Mouse (Mus musculus) heart, postnatal 4 days (tissue): ENCODE measurements around the gene Stard7. TPM values are rescaled to one million over a fixed set of nuclear protein-coding genes. Genes with fewer than 3 reads are reported as not detected.
"Not testable (repeated sequence)": the region's sequence is repeated elsewhere in the genome, so short reads cannot be mapped to it uniquely, and the experiment has no call there.

Source experiments
- DNase-seq: peaks from one replicate; pipeline ENCODE4 v3.0.0; 2021
- total RNA-seq, 2 experiments: library from RNA; stranded (reverse); gene quantifications; 2 replicates each; pipeline ENCODE4 v1.2.3; 2021

Gene Stard7
- total RNA-seq, result 100 to 1,000 TPM; 188 to 203 TPM

DNA sequence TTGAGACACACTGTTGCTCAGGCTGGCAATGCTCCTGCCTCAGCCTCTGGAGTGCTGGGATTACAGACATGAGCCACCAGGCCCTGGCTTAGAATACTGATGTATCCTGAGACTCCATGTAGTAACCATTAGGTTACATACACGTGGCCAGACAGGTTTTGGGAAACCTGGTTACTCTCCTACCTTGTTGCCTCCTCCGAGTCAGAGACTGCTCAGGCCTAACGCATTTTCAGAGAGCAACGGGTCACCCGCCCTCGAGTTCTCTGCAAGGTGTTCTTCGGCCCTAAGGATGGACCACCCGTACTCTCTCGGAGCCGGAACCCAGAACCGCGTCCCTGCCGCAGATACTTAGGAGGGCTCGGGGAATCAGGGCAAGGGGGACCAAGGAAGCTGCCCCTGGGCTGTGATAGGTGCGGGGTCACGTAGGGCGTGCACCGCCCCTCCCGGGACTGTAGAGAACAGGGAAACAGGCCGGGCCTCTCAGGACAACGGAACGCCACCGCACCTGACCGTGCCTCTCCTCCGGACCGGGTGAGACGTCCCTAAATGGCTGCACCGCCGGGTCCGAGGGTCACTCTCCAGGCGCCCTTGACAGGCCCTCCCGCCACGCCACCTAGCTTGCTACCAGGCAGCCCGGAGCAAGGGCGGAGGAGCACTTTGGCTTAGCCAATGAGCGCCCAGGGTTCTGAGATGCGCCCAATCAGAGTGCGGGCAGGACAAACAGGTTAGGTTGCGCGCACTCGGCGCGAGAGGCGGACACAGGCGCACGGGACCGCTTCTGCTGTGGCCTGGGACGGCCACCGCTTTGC is at the start of gene Stard7:
Stard7 (plus strand) TSS at position 728 of the 809 bp plus-strand sequence.
- peak; percentile 97 for DNase-seq

DNA sequence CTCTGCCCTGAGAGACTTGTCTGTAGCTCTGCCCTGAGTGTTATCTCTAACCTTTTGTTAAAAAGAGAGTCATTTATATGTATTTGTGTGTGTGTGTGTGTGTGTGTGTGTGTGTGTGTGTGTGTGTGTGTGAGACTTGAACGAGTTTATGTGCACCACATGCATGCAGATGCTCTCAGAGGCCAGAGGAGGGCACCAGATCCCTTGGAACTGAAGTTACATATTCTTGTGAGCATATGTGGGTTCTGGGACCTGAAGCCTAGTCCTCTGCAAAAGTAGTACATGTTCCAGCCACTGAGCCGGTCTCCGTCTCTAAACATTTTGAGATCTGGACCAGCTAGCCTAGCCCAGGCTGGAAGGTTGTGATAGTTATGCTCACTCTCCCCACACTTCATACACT is 44.8 kb upstream of the Stard7 start:
- no peak for DNase-seq

DNA sequence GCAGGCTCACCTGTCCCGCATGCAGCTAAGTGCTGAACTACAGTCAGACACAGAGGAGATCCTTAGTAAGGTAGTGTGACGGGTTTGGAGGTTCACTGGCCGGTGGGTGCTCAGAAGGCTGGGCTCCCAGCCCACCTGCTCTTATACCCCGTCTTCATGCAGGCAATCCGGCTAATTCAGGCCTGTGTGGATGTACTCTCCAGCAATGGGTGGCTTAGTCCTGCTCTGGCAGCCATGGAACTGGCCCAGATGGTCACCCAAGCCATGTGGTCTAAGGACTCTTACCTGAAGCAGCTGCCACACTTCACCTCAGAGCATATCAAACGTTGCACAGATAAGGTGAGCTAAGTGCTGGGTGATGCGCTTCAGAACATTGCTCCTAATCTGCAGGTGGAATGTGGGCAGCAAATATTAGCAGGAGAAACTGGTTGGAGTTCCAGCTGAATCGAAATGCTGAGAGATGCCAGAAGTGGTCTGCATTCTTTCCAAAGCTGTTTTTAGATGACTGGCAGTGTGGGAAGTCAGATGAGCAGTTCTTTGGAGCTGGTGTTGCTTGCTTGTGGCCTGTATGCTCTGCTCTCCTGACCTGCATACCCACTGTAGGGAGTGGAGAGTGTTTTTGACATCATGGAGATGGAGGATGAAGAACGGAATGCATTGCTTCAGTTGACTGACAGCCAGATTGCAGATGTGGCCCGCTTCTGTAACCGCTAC is 32.0 kb upstream of the Stard7 start:
- no peak for DNase-seq

DNA sequence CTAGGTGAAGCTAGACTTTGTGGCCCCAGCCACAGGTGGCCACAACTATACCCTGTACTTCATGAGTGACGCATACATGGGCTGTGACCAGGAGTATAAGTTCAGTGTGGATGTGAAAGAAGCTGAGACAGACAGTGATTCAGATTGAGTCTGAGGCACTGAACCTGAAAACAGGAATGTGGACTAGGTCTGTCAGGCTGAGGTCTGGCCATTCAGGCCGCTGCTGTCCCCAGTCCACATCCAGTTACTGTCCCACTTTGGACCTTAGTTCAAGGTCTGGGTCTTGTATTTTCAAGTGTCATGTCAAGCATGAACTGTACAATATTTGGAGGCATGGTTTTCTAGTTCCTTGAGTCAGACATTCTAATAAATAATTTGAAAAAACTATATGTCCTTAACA is 30.0 kb upstream of the Stard7 start:
- no peak for DNase-seq

DNA sequence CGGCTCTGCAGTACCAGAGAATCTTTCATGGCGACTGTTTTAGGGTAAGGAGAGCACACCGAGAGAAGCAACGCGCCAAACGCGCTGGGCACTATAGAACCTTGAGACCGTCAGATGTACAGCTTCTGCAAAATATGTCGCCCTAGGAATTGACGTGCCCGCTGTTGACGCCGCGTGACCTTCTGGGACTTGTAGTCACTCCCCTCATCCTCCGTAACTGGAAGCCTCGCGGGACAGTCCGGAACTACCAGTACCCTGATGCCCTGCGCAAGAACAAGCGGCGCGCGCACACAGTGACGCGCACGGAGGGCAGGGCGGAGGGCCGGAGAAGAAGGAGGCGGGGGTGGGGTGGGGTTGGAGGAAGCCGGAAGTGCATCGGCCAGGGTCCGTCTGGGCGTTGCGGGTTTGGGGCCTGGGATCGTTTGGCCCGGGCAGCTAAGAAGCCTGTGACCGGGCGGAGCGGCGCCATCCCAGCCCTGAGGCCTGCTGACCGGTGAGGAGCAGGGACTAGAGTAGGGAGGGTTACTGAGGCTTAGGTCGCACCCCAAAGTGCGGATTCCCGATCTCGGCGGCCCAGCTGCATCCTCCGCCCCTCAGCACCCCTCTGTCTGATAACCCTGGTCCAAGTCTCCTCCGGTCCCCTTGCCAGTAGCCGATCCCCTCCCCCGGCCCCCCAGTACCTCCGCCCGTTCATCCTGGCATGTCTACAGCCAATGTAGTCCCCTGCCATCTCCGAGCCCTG is 22.3 kb upstream of the Stard7 start, which contains the start of the genes Ciao1 and Tmem127:
Ciao1 (minus strand) TSS at position 225 of the 742 bp plus-strand sequence.
Tmem127 (plus strand) TSS at position 317 of the 742 bp plus-strand sequence.
- peak; percentile 98 for DNase-seq

DNA sequence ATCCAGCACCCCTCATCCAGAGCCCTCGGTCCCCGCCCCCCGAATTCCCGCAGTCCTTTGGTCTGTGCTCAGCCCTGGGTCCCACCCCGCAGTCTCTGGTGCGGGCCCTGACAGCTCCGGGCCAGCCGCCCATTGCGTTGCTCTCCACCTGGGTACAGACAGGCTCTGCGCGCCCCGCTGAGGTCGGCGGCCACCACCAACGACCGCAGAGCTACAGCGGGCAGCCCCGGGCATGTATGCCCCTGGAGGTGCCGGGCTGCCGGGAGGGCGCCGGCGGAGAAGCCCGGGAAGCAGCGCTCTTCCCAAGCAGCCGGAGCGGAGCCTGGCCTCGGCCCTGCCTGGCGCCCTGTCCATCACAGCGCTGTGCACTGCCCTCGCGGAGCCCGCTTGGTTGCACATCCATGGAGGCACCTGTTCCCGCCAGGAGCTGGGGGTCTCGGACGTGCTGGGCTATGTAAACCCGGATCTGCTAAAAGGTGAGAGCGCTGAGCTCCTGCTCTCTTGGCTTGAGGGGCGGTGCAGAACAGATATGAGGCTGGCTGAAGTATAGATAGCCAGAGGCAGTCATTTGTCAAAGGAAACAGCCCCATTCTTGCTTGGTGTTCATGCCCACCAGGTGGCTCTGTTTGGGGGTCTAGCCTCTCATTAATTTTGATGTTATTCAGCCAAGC is 21.5 kb upstream of the Stard7 start:
- peak; percentile 53 for DNase-seq

DNA sequence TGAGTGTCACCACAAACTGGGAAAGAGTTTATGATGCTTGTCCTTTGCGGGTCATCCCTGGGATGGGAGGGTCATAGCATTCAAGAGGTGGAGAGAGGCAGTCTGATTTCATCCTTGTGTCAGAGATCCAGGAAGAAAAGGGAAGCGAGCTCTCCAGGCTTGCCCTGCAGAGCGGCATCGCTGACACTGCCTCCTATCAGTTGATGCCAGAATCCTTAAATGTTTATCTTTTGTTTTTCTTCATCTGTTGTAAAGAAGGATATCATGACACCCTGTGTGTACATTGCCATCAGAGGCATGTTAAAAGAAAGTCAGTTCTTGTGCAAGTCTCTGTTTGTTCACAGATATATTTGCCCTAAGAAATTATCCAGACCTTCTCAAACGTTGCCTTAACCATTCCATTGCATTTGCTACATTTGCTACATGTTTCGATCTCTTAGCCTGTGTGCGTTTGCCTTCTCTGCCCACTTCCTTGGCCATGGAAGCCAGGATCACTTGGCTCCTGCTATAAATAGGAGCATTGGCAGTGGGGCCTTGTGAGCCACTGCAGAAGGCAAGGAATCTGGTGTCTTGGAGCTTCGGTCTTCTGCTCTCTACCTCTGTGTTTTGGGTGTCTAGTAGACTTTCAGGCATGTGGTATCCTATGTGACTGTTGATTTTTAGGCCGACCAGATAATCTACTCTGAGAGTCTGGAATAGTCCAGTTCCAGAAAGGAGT is 19.6 kb upstream of the Stard7 start:
- no peak for DNase-seq

DNA sequence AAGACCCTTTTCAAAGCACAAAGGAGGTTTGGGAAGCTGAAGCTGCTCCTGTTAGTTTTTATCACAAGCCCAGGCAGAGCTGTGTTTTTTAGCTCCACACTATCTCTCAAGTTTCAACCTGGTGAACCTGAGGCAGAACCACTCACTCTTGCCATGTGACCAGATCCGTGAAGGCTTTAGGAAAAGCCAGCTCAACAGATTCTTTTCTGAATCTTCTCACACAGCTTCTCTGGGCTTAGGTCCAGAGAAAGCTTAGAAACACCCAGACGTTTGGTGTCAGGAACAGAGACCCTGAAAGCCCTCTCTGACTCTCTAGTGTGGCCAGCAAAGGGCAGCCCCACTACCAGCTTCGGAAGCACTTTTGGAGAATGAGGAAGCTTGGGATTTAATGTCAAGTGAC is 18.6 kb upstream of the Stard7 start:
- DNase-seq, result no peak

DNA sequence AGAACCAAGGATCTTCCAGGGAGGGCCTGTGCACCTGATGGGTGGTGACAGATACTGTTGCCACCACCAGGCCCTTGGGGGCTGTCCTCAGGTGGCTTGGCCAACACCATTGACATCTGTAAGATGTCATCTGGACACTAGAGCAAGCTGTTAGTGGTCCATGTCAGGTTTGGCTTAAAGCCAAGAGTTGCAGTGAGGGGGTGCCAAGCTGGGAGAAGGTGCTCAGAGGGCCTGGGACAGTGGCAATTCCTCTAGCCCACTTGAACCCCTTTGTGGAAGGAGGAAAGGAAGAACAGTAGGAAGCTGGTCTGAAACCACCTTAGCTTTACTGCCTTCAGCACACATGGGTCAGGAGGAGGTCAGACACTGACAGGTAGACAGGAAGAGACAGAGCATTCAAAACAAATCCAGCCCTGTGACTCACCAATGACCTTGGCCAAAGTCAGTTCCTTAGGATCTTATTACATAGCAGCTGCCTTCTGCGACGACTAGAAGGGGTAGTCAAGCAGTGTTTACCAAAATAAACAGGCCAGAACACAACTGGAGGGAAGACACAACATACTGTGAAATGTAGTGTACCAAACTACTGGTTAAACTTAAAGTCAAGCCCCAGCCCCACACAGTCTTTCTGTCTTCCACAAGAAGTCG is 18.0 kb upstream of the Stard7 start:
- no peak for DNase-seq

DNA sequence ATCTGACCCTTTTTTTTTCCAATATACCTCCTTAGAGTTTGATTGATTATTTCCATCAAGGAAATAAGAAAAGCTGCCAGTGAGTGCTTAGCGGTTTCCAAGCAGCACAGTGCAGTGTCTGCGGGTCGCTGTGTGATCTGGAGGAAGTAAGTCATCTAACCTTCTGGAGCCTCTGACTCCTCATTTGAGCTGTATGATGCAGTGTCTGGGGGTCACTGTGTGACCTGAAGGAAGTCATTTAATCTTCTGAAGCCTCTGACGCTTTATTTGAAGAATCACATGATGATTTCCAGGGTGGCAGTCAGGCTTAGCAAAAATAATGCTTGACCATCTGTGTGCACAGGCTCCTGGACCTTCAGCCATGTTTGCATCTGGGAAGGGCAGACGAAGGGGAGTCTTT is 17.2 kb upstream of the Stard7 start:
- DNase-seq, result no peak

DNA sequence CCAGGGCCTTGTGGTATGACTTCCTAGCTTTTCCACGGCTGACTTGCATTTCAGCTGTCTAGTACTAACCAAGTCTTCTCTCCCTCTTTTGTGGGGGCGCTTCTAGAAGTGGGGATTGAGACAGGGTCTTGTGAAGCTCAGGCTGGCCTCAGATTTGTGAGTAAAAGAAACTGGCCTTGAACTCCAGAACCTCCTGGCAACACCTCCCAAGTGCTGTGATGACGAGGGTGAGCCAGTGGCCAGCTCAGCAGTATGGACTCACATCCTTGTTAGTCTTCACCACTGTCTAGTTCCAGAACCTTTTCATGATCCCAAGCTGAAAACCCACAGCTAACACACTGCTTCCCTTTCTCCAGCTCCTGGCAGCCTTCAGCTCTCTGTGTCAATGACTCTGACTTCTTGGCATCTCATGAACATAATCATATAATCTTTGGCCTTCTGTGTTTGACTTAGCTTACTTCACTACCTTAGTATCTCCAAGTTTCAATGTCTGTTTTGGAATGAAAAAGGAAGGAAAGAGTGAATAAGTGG is 15.3 kb upstream of the Stard7 start:
- no peak for DNase-seq

DNA sequence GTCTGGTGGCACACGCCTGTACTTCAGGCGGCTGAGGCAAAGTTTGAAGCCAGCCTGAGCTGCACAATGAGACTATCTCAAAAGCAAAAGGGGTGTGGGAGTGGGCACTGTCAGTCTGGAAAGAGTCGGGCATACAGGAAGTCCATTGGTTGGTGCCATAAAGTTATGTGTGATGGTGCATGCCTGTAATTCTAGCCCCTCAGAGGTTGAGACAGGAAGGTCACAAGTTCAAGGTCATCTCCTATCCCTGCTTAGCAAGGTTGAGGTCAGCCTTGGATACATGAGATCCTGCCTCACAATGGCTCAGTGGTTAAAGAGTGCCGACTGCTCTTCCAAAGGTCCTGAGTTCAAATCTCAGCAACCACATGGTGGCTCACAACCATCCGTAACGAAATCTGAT is 14.7 kb upstream of the Stard7 start:
- DNase-seq, result no peak

DNA sequence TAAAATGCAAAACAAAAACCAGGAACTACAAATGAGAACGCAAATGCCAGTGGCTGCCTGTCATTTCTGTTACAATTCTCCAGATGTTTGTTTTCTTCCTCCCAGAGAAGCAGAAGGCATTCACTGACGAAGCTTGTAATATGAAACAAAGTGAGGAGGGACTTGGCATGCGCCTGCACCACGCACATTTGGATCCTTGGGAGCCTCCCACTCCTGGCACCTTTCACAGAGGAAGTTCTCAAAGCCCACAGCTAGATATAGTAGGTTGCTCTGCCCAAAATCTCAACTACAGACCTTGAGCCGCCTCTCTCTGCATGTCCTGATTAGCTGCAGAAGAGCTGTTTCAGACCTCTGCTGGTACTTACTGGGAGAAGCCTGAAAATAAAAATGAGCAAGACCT is 10.7 kb upstream of the Stard7 start:
- DNase-seq, result peak; percentile 51

DNA sequence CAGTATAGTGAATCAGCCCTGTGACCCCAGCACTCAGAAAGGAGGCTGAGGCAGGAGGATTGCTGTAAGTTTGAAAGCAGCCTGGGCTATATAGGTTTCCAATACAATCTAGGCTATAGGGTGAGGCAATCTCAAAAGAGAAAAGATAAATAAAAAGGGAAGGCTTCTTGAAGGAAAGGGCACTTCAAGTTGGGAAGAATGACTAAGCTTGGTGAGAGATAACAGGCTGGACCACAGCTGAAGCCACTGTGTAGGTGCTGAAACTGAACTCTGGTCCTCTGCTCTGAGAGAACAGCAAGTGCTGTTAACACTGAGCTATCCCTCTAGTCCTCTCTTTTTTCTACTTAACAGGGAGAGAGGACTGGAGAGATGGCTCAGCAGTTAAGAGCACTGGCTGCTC is 7.5 kb upstream of the Stard7 start:
- no peak for DNase-seq

DNA sequence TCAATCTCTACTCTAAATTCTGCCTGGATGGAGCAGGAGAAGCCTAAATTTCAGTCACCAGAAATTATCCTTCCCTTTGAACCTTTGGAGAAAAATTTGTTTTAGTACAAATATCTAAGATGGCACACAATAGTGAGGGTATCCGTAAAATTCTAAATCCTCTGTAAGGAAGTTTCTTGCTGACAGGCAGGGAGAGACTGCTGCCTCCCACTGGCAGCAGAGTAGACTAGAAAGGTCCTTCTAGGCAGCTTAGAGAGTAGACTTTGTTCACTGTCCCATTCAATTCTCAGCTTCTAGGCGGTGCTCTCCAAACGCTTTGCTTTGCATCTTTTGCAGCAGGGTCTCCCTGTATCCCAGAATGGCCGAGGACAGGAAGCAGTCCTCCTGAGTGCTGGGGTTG is 2.2 kb upstream of the Stard7 start:
- DNase-seq, result no peak

DNA sequence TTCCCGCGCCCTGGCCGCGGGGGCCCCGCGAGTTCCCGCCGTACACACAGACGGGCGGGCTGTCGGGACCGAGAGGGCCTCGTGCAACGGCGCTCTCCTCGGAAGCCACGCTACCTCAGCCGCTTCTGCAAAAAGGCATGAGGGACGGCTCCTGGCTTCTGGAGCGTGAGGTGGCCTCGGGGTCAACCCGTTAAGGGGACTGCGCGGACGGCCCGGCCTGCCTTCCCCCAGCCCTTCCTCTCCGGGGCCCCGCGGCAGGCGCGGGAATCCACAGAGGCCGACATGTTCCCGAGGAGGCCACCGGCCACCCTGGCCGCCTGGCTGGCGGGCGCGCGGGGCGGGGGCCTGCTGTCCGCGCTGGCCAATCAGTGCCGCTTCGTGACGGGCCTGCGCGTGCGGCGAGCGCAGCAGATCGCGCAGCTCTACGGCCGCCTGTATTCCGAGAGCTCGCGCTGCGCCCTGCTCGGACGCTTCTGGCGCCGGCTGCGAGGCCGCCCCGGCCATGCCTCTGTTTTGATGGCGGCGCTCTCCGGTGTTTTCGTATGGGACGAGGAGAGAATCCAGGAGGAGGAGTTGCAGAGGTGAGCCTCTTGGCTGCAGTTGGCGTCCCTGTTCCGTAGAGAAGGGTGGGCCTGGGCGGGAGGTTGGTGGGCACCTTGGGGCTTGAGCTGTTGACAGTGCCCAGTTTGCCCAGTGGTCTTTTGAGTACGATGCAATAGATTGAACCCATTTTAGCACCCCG is 453 bp downstream of the Stard7 start:
- DNase-seq, result peak; percentile 90

DNA sequence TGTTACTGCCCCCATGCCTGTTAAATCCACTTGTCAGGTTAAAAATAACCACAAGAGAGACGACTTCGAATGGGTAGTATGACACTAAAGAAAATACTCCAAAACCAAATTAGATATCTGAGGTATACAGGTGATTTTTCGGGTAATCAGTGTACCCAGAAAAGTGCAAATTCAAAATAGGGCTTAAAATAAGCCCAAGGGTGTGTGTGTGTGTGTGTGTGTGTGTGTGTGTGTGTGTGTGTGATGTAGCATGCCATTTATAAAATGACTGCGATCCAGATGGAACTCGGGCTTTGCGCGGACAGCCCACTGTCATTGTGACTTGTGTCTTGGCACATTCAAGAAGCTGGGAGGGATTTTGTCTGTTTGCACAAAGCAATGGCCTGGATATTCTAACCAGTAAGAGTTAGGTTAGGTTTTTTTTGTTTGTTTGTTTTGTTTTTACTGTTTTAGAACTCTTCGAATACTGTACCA is 1.1 kb downstream of the Stard7 start:
- DNase-seq, result peak; percentile 28

DNA sequence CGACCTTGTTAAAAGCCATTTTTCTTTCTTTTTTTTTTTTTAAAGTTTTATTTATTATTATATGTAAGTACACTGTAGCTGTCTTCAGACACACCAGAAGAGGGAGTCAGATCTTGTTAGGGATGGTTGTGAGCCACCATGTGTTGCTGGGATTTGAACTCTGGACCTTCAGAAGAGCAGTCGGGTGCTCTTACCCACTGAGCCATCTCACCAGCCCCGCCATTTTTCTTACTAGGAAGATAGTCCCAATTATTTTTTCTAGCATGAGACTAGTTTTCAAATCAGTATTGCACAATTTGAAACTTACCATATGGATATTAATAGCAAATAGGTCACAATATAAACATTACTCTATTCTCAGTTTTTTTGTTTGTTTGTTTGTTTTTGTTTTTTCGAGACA is 2.0 kb downstream of the Stard7 start:
- DNase-seq, result not testable (repeated sequence)

DNA sequence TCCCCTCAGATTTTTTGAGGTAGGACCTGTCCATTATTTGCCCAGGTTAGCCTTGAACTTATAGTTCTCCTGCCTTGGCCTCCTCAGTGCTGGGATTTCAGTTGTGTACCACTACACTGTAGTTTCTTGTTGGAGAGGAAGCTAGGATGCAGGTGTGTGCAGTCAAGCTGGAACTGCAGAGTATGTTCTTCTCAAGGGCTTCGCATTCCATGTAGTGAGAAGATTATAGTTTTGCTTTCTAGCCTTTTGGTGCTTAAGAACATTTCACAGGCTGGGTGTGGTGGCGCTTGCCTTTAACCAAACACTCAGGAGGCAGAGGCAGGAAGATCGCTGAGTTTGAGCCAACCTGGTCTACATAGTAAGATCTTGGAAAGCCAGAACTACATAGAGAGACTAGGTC is 2.8 kb downstream of the Stard7 start:
- no peak for DNase-seq

DNA sequence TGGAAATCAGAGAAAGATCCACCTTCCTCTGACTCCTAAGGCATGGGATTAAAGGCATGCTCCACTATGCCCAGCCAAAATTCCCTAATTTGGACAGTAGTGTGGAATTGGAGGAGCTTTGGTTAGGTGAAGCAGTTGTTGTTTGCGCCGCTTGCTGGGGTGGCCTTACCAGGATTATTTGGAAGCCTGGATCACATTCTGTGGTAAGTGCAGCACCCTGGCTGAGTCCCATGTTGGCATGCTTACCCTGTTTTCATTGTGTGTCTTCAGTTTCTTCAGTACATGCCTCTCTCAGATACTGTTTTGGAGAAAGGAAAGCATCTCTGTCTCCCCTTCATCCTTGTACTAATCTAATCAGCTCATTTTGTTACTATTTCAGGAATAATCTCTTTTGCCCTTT is 4.6 kb downstream of the Stard7 start:
- DNase-seq, result no peak
